Mouse (Mus musculus) liver, postnatal 0 days (tissue): ENCODE data around the gene Myg1. TPM values are rescaled to one million over a fixed set of nuclear protein-coding genes. Genes with fewer than 3 reads are reported as not detected.
A peak's percentile ranks its signal among the peaks of the same experiment; 100 is the strongest.

Experiments
- ATAC-seq: fragments of 200-750 bp; cut with Nextera tagmentation; 2 replicates; pipeline ENCODE4 v1.8.0; 2017; ENCODE audit warnings: mild to moderate bottlenecking, moderate library complexity
- DNase-seq: peaks from one replicate; pipeline ENCODE4 v3.0.0-alpha.2; 2016
- H3K27ac ChIP-seq: fragments of 300-500 bp; sonication (generic); 2 replicates; pipeline ENCODE4 v1.5.1; 2014; ENCODE audit warnings: antibody characterized with exemption, moderate library complexity, mild to moderate bottlenecking, low read depth
- H3K27me3 ChIP-seq: fragments of 300-500 bp; sonication (generic); 2 replicates; pipeline ENCODE4 v1.6.1; 2014; ENCODE audit warnings: low read length, control low read depth, mixed read lengths; ENCODE audit not compliant: insufficient read depth
- H3K36me3 ChIP-seq: fragments of 300-500 bp; sonication (generic); replicated peaks from 2 replicates; pipeline ENCODE4 v1.6.1; 2014; ENCODE audit warnings: mild to moderate bottlenecking, control low read depth, low read length, moderate library complexity, mixed read lengths; ENCODE audit not compliant: insufficient read depth
- H3K4me1 ChIP-seq: fragments of 300-500 bp; sonication (generic); 2 replicates; pipeline ENCODE4 v1.6.1; 2014; ENCODE audit warnings: antibody characterized with exemption, mild to moderate bottlenecking, control low read depth; ENCODE audit not compliant: insufficient read depth
- H3K4me2 ChIP-seq: fragments of 300-500 bp; sonication (generic); 2 replicates; pipeline ENCODE4 v1.6.1; 2014; ENCODE audit warnings: low read depth, mild to moderate bottlenecking, low read length, moderate library complexity, mixed read lengths
- H3K4me3 ChIP-seq: fragments of 300-500 bp; sonication (generic); 2 replicates; pipeline ENCODE4 v1.5.1; 2014; ENCODE audit warnings: low read depth, low read length
- H3K9ac ChIP-seq: fragments of 300-500 bp; sonication (generic); replicated peaks from 2 replicates; pipeline ENCODE4 v1.6.1; 2014; ENCODE audit warnings: mild to moderate bottlenecking, moderate library complexity
- H3K9me3 ChIP-seq: fragments of 300-500 bp; sonication (generic); 2 replicates; pipeline ENCODE4 v1.6.1; 2016; ENCODE audit warnings: mild to moderate bottlenecking, control low read depth, low read length, mixed read lengths
- CTCF ChIP-seq: sonication (generic); IDR thresholded peaks from 2 replicates; pipeline ENCODE4 v1.5.1; 2016; ENCODE audit warnings: antibody characterized with exemption, low read depth
- EP300 ChIP-seq: IDR thresholded peaks from 2 replicates; pipeline ENCODE4 v1.6.1; 2016; ENCODE audit warnings: antibody characterized with exemption, low read depth, mild to moderate bottlenecking
- WGBS: fragments of 180-500 bp; shearing (Covaris S2); extraction: QIAGEN DNeasy Blood & Tissue Kit; methylation state at CpG from one replicate; pipeline ENCODE4 v1.1.7; 2014; ENCODE audit not compliant: insufficient replicate concordance; 5-methylcytosine and 5-hydroxymethylcytosine counted together
- polyA plus RNA-seq: library from polyadenylated mRNA; unstranded; fragments of >200 nt; fragmentation: Nextera tagmentation; extraction: Ambion mirVana; gene quantifications from 2 replicates; pipeline ENCODE4 v1.2.1, GENCODE M21; 2015

Myg1 gene
- polyA plus RNA-seq, 1 experiment from 2014 or later: 30.8 TPM

GRCm38 (mm10) chr15:102350942-102351291 is 19.4 kb downstream of the Myg1 start:
- H3K27ac ChIP-seq: peak overlapping the region; percentile 77

DNA sequence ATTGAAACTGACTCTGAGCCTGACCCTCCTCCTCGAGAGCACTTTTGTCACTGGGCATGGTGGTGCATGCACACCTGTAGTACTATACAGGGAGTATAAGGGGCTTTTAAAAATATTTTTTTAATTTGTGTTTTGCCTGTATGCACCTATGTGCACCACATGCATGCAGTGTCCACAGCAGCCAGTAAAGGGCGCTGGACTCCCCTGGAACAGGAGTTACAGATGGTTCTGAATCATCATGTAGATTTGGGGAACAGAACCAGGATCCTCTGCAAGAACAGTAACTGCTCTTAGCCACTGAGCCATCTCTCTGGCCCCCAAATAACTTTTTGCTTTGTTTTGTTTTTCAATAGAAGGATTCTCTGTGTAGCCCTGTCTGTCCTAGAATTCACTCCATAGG is 20.7 kb downstream of the Myg1 start:
- DNase-seq: no peak
- ATAC-seq: no peak
- Histone ChIP-seq H3K9me3 (no peaks in the 10 kb centered on the region), H3K4me3 (no peak overlapping the region), H3K36me3 (no peaks in the 10 kb centered on the region), H3K4me2 (no peak overlapping the region), H3K9ac (no peak overlapping the region), H3K4me1 (peaks cover 23% of the 10 kb centered on the region), H3K27ac (no peak overlapping the region), H3K27me3 (peaks cover 29% of the 10 kb centered on the region)
- WGBS: 62% methylated on average over 2 of the region's 2 CpGs
- peak; percentile 39 for TF ChIP-seq CTCF
- TF ChIP-seq EP300: no peak

More at GRCm38 (mm10) chr15:102350942-102351291, 19.4 kb downstream of the Myg1 start:
- TF ChIP-seq CTCF (no peak), EP300 (no peak)
- peak overlapping the region; percentile 83 for H3K4me3 ChIP-seq
- 6% methylated on average over 11 of the region's 11 CpGs for WGBS
- peaks cover 16% of the 10 kb centered on the region for H3K27me3 ChIP-seq
- DNase-seq (no peak), ATAC-seq (peak; percentile 63)
- H3K4me1 ChIP-seq: peaks cover 21% of the 10 kb centered on the region
- no peaks in the 10 kb centered on the region for H3K9me3 ChIP-seq
- peak overlapping the region; percentile 79 for H3K9ac ChIP-seq
- H3K4me2 ChIP-seq: peak overlapping the region; percentile 74
- H3K36me3 ChIP-seq: peaks cover 11% of the 10 kb centered on the region

DNA sequence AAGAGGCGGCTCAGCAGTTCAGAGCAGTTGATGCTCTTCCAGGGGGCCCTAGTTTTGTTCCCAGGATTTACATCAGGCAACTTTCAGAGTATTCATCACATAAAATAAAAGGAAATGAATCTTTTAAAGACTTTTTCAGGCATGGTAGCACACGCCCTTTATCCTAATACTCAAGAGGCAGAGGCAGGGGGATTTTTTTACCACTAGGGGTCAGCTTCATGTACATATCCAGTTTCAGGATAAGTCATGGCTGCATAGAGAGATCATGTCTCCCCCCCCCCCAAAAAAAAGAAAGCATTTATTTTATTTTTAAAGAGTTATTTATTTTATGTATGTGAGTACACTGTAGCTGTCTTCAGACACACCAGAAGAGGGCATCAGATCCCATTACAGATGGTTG is 22.5 kb downstream of the Myg1 start:
- H3K4me2 ChIP-seq: no peak overlapping the region

DNA sequence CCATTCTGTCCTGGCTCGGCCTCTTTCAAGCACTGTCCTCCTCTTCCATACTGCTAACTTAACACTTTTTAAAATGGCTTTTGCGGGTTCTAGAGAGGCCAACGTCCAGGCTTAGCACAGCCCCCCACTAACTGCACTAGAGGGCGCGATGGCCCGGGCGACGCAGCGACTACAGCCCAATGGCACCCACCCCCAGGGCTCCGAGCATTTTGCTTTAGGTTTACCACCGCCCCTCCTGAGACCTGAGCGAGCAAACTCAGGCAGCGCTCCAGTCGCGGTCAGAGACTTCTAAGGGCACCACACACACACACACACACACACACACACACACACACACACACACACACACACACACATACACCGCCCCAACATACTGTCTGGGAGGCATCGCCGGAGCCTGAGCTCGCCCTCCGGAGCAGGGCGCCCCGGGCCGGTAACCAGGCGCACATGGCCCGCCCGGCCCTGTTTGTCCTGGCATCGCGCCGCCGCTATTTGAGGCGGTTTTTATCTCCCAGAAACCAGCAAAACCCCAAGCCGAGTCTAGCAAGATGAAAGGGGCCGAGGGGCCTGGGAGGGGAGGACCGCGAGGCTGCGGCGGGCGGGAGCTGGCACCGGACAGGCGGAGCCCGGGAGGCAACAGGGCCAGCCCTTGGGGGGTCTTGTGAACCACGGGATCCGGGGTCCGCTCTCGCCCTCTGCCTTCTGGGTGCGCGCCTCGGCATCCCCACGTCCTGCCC is 23.8 kb downstream of the Myg1 start:
- peak overlapping the region; percentile 54 for H3K4me3 ChIP-seq
- H3K27ac ChIP-seq: no peak overlapping the region
- TF ChIP-seq EP300 (no peak), CTCF (peak; percentile 42; the same call in 1 of the 2 replicates)
- H3K9me3 ChIP-seq: no peaks in the 10 kb centered on the region
- H3K9ac ChIP-seq: peak overlapping the region; percentile 65
- peaks cover 20% of the 10 kb centered on the region for H3K4me1 ChIP-seq
- H3K27me3 ChIP-seq: peaks cover 55% of the 10 kb centered on the region
- peak overlapping the region; percentile 83 for H3K4me2 ChIP-seq
- DNase-seq (peak; percentile 55), ATAC-seq (no peak)
- WGBS: under 1% methylated on average over 36 of the region's 49 CpGs
- H3K36me3 ChIP-seq: no peaks in the 10 kb centered on the region

More for the DNA sequence above, 22.5 kb downstream of the Myg1 start:
- no peak overlapping the region for H3K27ac ChIP-seq
- 83% methylated on average over 2 of the region's 2 CpGs for WGBS
- no peak overlapping the region for H3K4me3 ChIP-seq
- TF ChIP-seq CTCF (peak; percentile 26; the same call in 1 of the 2 replicates), EP300 (no peak)
- H3K9me3 ChIP-seq: no peaks in the 10 kb centered on the region
- DNase-seq: no peak
- no peak for ATAC-seq
- H3K9ac ChIP-seq: no peak overlapping the region
- peaks cover 26% of the 10 kb centered on the region for H3K4me1 ChIP-seq
- no peaks in the 10 kb centered on the region for H3K36me3 ChIP-seq
- H3K27me3 ChIP-seq: peaks cover 45% of the 10 kb centered on the region

DNA sequence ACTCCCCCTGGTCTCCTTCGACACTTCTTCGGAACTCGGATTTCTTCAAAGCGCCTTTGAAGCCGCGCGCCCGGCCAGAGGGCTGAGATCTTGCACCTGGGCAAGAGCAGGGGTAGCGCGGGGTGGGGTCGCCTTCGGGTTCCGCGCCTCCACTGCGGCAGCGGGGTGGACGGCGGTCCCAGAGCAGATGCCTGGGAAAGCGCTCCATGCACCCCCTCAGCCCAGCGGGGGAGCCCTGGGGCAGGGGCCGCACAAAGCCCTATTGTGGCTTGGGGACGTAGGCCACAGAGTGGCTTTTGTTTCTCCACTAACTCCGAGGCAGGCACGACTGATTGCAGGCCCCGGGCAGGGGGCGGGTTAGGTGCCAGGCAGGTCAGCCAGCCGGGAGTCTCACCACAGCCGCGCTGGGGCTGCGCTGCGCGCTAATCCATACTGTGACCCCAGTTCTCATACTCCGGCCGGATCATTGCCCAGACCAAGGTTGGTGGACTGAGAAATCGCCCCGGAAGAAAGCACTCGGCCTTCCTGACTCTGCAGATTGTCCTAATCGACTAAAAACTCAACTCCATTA is 24.4 kb downstream of the Myg1 start:
- no peak for ATAC-seq
- H3K36me3 ChIP-seq: no peaks in the 10 kb centered on the region
- H3K27ac ChIP-seq: no peak overlapping the region
- no peaks in the 10 kb centered on the region for H3K9me3 ChIP-seq
- H3K4me2 ChIP-seq: peak overlapping the region; percentile 83
- no peak for DNase-seq
- peak overlapping the region; percentile 54 for H3K4me3 ChIP-seq
- TF ChIP-seq CTCF: no peak
- 3% methylated on average over 37 of the region's 38 CpGs for WGBS
- H3K27me3 ChIP-seq: peaks cover 55% of the 10 kb centered on the region
- peaks cover 20% of the 10 kb centered on the region for H3K4me1 ChIP-seq
- H3K9ac ChIP-seq: peak overlapping the region; percentile 65

DNA sequence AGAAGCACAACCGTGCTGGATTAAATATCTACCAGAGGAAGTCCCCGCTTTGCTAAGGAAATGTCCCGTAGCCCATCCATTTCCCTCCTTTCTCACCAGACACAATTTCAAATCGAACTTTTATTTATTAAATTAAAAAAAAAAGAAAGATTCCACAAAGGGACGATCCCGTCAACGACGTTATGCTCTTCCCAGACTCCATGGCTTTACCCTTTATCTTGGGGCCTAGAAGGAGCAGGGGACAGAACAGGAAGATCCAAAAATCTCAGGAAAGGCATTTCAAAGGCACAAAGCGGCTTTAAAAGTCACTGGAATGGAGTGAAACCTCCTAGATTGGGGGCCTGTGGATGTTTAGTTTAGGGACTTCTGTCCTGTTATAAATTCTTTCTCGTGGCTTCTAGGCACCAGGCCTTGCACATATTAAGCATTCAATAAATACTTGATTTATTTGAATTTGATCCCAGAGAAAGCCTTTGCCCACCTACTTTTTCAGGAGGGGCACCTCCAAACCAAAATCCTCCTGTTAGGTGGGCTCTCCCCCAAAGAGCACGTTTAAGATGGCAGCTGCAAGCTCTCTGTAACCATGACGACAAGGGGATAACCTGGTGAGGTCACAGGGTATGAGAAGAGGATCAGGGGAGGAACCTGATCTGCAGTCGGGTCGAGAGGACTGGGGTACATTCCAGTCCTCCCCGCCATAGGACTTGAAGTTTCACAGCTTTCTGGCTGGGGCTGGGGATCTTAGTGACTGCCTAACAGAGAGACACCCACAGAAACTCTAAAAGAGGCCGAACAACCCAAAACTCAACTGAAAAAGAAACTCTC is 25.2 kb downstream of the Myg1 start:
- no peak overlapping the region for H3K27ac ChIP-seq
- WGBS: 43% methylated on average over 16 of the region's 16 CpGs
- H3K4me3 ChIP-seq: no peak overlapping the region
- peaks cover 17% of the 10 kb centered on the region for H3K4me1 ChIP-seq
- H3K4me2 ChIP-seq: peak overlapping the region; percentile 83; the same call in 1 of the 2 replicates
- H3K9ac ChIP-seq: no peak overlapping the region
- ATAC-seq: no peak
- H3K27me3 ChIP-seq: peaks cover 55% of the 10 kb centered on the region
- DNase-seq: no peak
- no peaks in the 10 kb centered on the region for H3K36me3 ChIP-seq
- no peaks in the 10 kb centered on the region for H3K9me3 ChIP-seq
- TF ChIP-seq EP300 (no peak), CTCF (no peak)
